Mouse (Mus musculus) heart, adult 10 weeks (tissue): ENCODE measurements around the gene Vmn1r75. TPM values are rescaled to one million over a fixed set of nuclear protein-coding genes. Genes with fewer than 3 reads are reported as not detected.

Source experiments
- polyA plus RNA-seq: library from polyadenylated mRNA; stranded (reverse); fragments of 350-450 nt; fragmentation: Illumina TruSeq; extraction: RNeasy Lipid Tissue Mini Kit (QIAGEN cat#74804); gene quantifications from one replicate; pipeline ENCODE4 v1.2.3, GENCODE M21; 2014; ENCODE audit warnings: low read depth, low replicate concordance

Gene Vmn1r75
- polyA plus RNA-seq: not detected

GRCm38 (mm10) chr7:11874330-11874729 lies at the start of gene Vmn1r75:
Gene Vmn1r75, plus strand, starts transcription at chr7:11874630.

GRCm38 (mm10) chr7:11833680-11834079 lies 40.8 kb upstream of the Vmn1r75 start, which contains the start of gene Vmn1r74:
Gene Vmn1r74, plus strand, starts transcription at chr7:11833980.

Other genes starting within 250 kb of the Vmn1r75 start
- gene Vmn1r72, start 194.5 kb upstream of the Vmn1r75 start, polyA plus RNA-seq: not detected
- not detected for gene Vmn1r73, start 144.4 kb upstream of the Vmn1r75 start, polyA plus RNA-seq
- not detected for gene Vmn1r74, start 40.6 kb upstream of the Vmn1r75 start, polyA plus RNA-seq
- gene Vmn1r76, start 63.6 kb downstream of the Vmn1r75 start, polyA plus RNA-seq: not detected
- not detected for gene Vmn1r77, start 162.1 kb downstream of the Vmn1r75 start, polyA plus RNA-seq